ENCODE assay signal across 8 mouse cellular contexts in genomic region chr11:53351224-53351942, GRCm38 (mm10). TPM values are rescaled to one million over a fixed set of nuclear protein-coding genes. Genes with fewer than 3 reads are reported as not detected.
A peak's percentile ranks its signal among the peaks of the same experiment; 100 is the strongest.
DNase-seq lines count a peak whose midpoint lies in the region; ATAC-seq and TF ChIP-seq lines count a peak whose summit lies in the region.

No protein-coding gene starts in this region.

- H3K27ac ChIP-seq in heart, adult 2 months: peak overlapping the region; percentile 98
- H3K27ac ChIP-seq in kidney, adult 2 months (ENCODE audit: insufficient read depth, low read depth, low read length): peak overlapping the region; percentile 95
- H3K27ac ChIP-seq in limb, embryonic 14.5 days (replicated peaks; ENCODE audit: low read depth, low read length): peak overlapping the region; percentile 98
- peak overlapping the region; percentile 98 for H3K27ac ChIP-seq in midbrain, embryonic 15.5 days
- peak overlapping the region; percentile 98 for H3K27ac ChIP-seq in spleen, adult 2 months (ENCODE audit: insufficient read depth, low read length)

- peaks cover 21% of the 10 kb centered on the region for H3K4me1 ChIP-seq in erythroblast, embryonic 14.5 days (ENCODE audit: control insufficient read depth)
- peaks cover 1% of the 10 kb centered on the region; the same call in 1 of the 2 replicates for H3K4me1 ChIP-seq in heart, adult 2 months (ENCODE audit: control insufficient read depth, insufficient read depth, low read length)
- H3K4me1 ChIP-seq in kidney, adult 2 months (ENCODE audit: control insufficient read depth, insufficient read depth, low read length): peaks cover 2% of the 10 kb centered on the region; the same call in 1 of the 2 replicates
- peaks cover 8% of the 10 kb centered on the region for H3K4me1 ChIP-seq in limb, embryonic 14.5 days (ENCODE audit: control insufficient read depth, insufficient read depth, low read length)
- H3K4me1 ChIP-seq in midbrain, embryonic 15.5 days: peaks cover 21% of the 10 kb centered on the region
- H3K4me1 ChIP-seq in spleen, adult 2 months (ENCODE audit: control insufficient read depth, insufficient read depth, insufficient read length): no peaks in the 10 kb centered on the region; the same call in 1 of the 2 replicates

- ATAC-seq in erythroblast, adult 5-6 weeks (replicated peaks; ENCODE audit: low FRiP score, poor library complexity, severe bottlenecking): no peak
- ATAC-seq in limb, embryonic 14.5 days (ENCODE audit: low FRiP score, low read depth): 0 out of 2 replicates have a peak, but pooled peaks have one; percentile 14
- ATAC-seq in midbrain, embryonic 15.5 days (replicated peaks): no peak

- peak overlapping the region; percentile 90 for H3K9ac ChIP-seq in heart, adult 2 months (ENCODE audit: low read depth, low read length)
- H3K9ac ChIP-seq in limb, embryonic 14.5 days (ENCODE audit: low read depth, low read length, severe bottlenecking): peak overlapping the region; percentile 99
- peak overlapping the region; percentile 92 for H3K9ac ChIP-seq in midbrain, embryonic 15.5 days

- TF ChIP-seq CTCF in heart, adult 2 months (IDR thresholded peaks at IDR 0.05): no peak
- no peak for TF ChIP-seq CTCF in kidney, adult 2 months (conservative IDR thresholded peaks at IDR 0.05; ENCODE audit: insufficient read depth, insufficient read length, low read depth, low read length)
- no peak for TF ChIP-seq CTCF in spleen, adult 2 months (IDR thresholded peaks at IDR 0.05; ENCODE audit: extremely low read depth, insufficient read depth, insufficient read length, insufficient replicate concordance)

- H3K27me3 ChIP-seq in erythroblast, embryonic 14.5 days (ENCODE audit: control insufficient read depth): peaks cover 25% of the 10 kb centered on the region
- H3K27me3 ChIP-seq in heart, adult 2 months (ENCODE audit: control insufficient read depth, insufficient read depth, low read length): no peaks in the 10 kb centered on the region
- no peaks in the 10 kb centered on the region for H3K27me3 ChIP-seq in kidney, adult 2 months (replicated peaks; ENCODE audit: control insufficient read depth, insufficient read depth, low read length)
- no peaks in the 10 kb centered on the region for H3K27me3 ChIP-seq in limb, embryonic 14.5 days (ENCODE audit: control insufficient read depth, insufficient read depth, low read length)
- H3K27me3 ChIP-seq in midbrain, embryonic 15.5 days (replicated peaks): peaks cover 3% of the 10 kb centered on the region; the same call in 1 of the 2 replicates
- no peaks in the 10 kb centered on the region for H3K27me3 ChIP-seq in spleen, adult 2 months (ENCODE audit: control insufficient read depth, insufficient read depth, low read length)

- DNase-seq in embryo, embryonic 9.5 days (ENCODE audit: extremely low spot score): peak; percentile 83
- DNase-seq in heart, adult 2 months: peak; percentile 61 to 65
- peak; percentile 59 for DNase-seq in kidney, adult 2 months
- DNase-seq in limb, embryonic 14.5 days (ENCODE audit: low spot score): peak; percentile 64
- peak; percentile 44 to 45 for DNase-seq in spleen, adult 2 months (ENCODE audit: low read depth in 1 of 2, low spot score in 2 of 2)

- peak overlapping the region; percentile 71 for H3K4me2 ChIP-seq in limb, embryonic 14.5 days (replicated peaks; ENCODE audit: low read depth, low read length, severe bottlenecking)
- H3K4me2 ChIP-seq in midbrain, embryonic 15.5 days: peak overlapping the region; percentile 68

- TF ChIP-seq EP300 in heart, adult 2 months (IDR thresholded peaks at IDR 0.05; ENCODE audit: insufficient read depth, low read depth, low read length): no peak

- H3K79me2 ChIP-seq in heart, adult 2 months (replicated peaks; ENCODE audit: control insufficient read depth, insufficient read depth, low read length): peaks cover 1% of the 10 kb centered on the region; the same call in 1 of the 2 replicates

- peak overlapping the region; percentile 92 for H3K4me3 ChIP-seq in erythroblast, embryonic 14.5 days (replicated peaks)
- H3K4me3 ChIP-seq in heart, adult 2 months: peak overlapping the region; percentile 65
- H3K4me3 ChIP-seq in kidney, adult 2 months (ENCODE audit: insufficient read depth, low read depth, low read length): peak overlapping the region; percentile 99
- H3K4me3 ChIP-seq in limb, embryonic 14.5 days (replicated peaks; ENCODE audit: low read length): peak overlapping the region; percentile 100
- peak overlapping the region; percentile 79 for H3K4me3 ChIP-seq in midbrain, embryonic 15.5 days
- peak overlapping the region; percentile 95 for H3K4me3 ChIP-seq in spleen, adult 2 months (ENCODE audit: extremely low read depth, insufficient read depth, insufficient read length)

- TF ChIP-seq POLR2A in heart, adult 2 months (IDR thresholded peaks at IDR 0.05; ENCODE audit: insufficient read depth, low read depth, low read length): no peak
- no peak for TF ChIP-seq POLR2A in kidney, adult 2 months (IDR thresholded peaks at IDR 0.05; ENCODE audit: low read depth, low read length)
- peak; percentile 33; the same call in 1 of the 2 replicates for TF ChIP-seq POLR2A in limb, embryonic 14.5 days (IDR thresholded peaks at IDR 0.05; ENCODE audit: borderline replicate concordance, extremely low read depth, insufficient read depth, insufficient read length)
- no peak for TF ChIP-seq POLR2A in spleen, adult 2 months (IDR thresholded peaks at IDR 0.05; ENCODE audit: low read depth, low read length)

- under 1% methylated on average over 35 of the region's 35 CpGs for WGBS in heart, adult 2 months
- under 1% methylated on average over 35 of the region's 35 CpGs for WGBS in kidney, adult 2 months
- WGBS in limb, embryonic 14.5 days: under 1% methylated on average over 33 of the region's 35 CpGs
- under 1% methylated on average over 35 of the region's 35 CpGs for WGBS in midbrain, embryonic 15.5 days
- 1% methylated on average over 35 of the region's 35 CpGs for WGBS in spleen, adult 2 months

- peaks cover 2% of the 10 kb centered on the region; the same call in 1 of the 2 replicates for H3K36me3 ChIP-seq in erythroblast, embryonic 14.5 days (ENCODE audit: control insufficient read depth)
- H3K36me3 ChIP-seq in heart, adult 2 months (ENCODE audit: control insufficient read depth, insufficient read depth, low read length): peaks cover 14% of the 10 kb centered on the region
- no peaks in the 10 kb centered on the region for H3K36me3 ChIP-seq in kidney, adult 2 months (ENCODE audit: control insufficient read depth, insufficient read depth, low read length)
- H3K36me3 ChIP-seq in limb, embryonic 14.5 days (ENCODE audit: control insufficient read depth, insufficient read depth, low read length): 0 out of 2 replicates have a peak, but pooled peaks cover 3% of the 10 kb centered on the region
- H3K36me3 ChIP-seq in midbrain, embryonic 15.5 days (replicated peaks): no peaks in the 10 kb centered on the region
- H3K36me3 ChIP-seq in spleen, adult 2 months (ENCODE audit: control insufficient read depth, insufficient read depth, low read length): no peaks in the 10 kb centered on the region; the same call in 1 of the 2 replicates

- intact Hi-C loops in heart, adult 2 months (cut with DNase I): loop anchor here (1.0 kb wide), 1 partner anchor 51 kb away; the partner anchor contains the start of gene Hspa4

- no peaks in the 10 kb centered on the region for H3K9me3 ChIP-seq in erythroblast, embryonic 14.5 days (ENCODE audit: control insufficient read depth, low read length)
- no peaks in the 10 kb centered on the region for H3K9me3 ChIP-seq in limb, embryonic 14.5 days (ENCODE audit: control insufficient read depth, low read length)
- H3K9me3 ChIP-seq in midbrain, embryonic 15.5 days: no peaks in the 10 kb centered on the region

RNA-seq across cellular contexts. Expression of gene Aff4, which starts 0.8 kb away (rescaled TPM):
- polyA plus RNA-seq in erythroblast, embryonic 14.5 days (2012): 0.03 and 0.13 TPM in 2 replicates
- total RNA-seq in erythroblast, adult 5-6 weeks (2015; ENCODE audit: low replicate concordance): 32.2 and 50.3 TPM in 2 replicates
- total RNA-seq in erythroblast, adult 5-6 weeks (2017; ENCODE audit: low replicate concordance): 12.0 and 25.4 TPM in 2 replicates
- 10 to 100 TPM; 77.3 to 80.0 TPM for total RNA-seq in heart, adult 2 months (2021)
- polyA plus RNA-seq in heart, adult 2 months (2012; rRNA removed): 13.7 and 29.5 TPM in 2 replicates
- polyA plus RNA-seq in kidney, adult 2 months (2012; rRNA removed): 18.0 and 18.7 TPM in 2 replicates
- polyA plus RNA-seq in limb, embryonic 14.5 days (2012; rRNA removed): 32.7 and 34.3 TPM in 2 replicates
- polyA plus RNA-seq in limb, embryonic 14.5 days (2014; fragmentation: Nextera tagmentation; extraction: Ambion mirVana): 60.6 and 66.3 TPM in 2 replicates
- polyA plus RNA-seq in midbrain, embryonic 15.5 days (2015; fragmentation: Nextera tagmentation; extraction: Ambion mirVana): 54.3 and 72.6 TPM in 2 replicates
- polyA plus RNA-seq in spleen, adult 2 months (2012; rRNA removed): 7.9 and 8.9 TPM in 2 replicates

RNA-seq across cellular contexts. Expression of gene Zcchc10, which starts 26.9 kb away (rescaled TPM):
- polyA plus RNA-seq in erythroblast, embryonic 14.5 days (2012): 0.04 and 0.09 TPM in 2 replicates
- total RNA-seq in erythroblast, adult 5-6 weeks (2015; ENCODE audit: low replicate concordance): 7.9 and 13.6 TPM in 2 replicates
- total RNA-seq in erythroblast, adult 5-6 weeks (2017; ENCODE audit: low replicate concordance): 0.94 and 2.0 TPM in 2 replicates
- 1 to 10 TPM; 5.9 to 7.9 TPM for total RNA-seq in heart, adult 2 months (2021)
- 3.8 and 4.1 TPM in 2 replicates for polyA plus RNA-seq in heart, adult 2 months (2012; rRNA removed)
- polyA plus RNA-seq in kidney, adult 2 months (2012; rRNA removed): 4.9 and 5.0 TPM in 2 replicates
- 15.0 and 15.4 TPM in 2 replicates for polyA plus RNA-seq in limb, embryonic 14.5 days (2012; rRNA removed)
- polyA plus RNA-seq in limb, embryonic 14.5 days (2014; fragmentation: Nextera tagmentation; extraction: Ambion mirVana): 19.4 and 20.4 TPM in 2 replicates
- polyA plus RNA-seq in midbrain, embryonic 15.5 days (2015; fragmentation: Nextera tagmentation; extraction: Ambion mirVana): 12.1 and 13.3 TPM in 2 replicates
- 3.4 and 4.4 TPM in 2 replicates for polyA plus RNA-seq in spleen, adult 2 months (2012; rRNA removed)

RNA-seq across cellular contexts. Expression of gene Hspa4, which starts 51.1 kb away (rescaled TPM):
- 0.89 and 0.97 TPM in 2 replicates for polyA plus RNA-seq in erythroblast, embryonic 14.5 days (2012)
- total RNA-seq in erythroblast, adult 5-6 weeks (2015; ENCODE audit: low replicate concordance): 40.9 and 48.5 TPM in 2 replicates
- 93.7 and 111 TPM in 2 replicates for total RNA-seq in erythroblast, adult 5-6 weeks (2017; ENCODE audit: low replicate concordance)
- 100 to 1,000 TPM; 109 to 126 TPM for total RNA-seq in heart, adult 2 months (2021)
- 19.2 and 39.7 TPM in 2 replicates for polyA plus RNA-seq in heart, adult 2 months (2012; rRNA removed)
- polyA plus RNA-seq in kidney, adult 2 months (2012; rRNA removed): 21.1 and 24.8 TPM in 2 replicates
- polyA plus RNA-seq in limb, embryonic 14.5 days (2012; rRNA removed): 47.8 and 62.6 TPM in 2 replicates
- 78.5 and 79.9 TPM in 2 replicates for polyA plus RNA-seq in limb, embryonic 14.5 days (2014; fragmentation: Nextera tagmentation; extraction: Ambion mirVana)
- 42.0 and 43.2 TPM in 2 replicates for polyA plus RNA-seq in midbrain, embryonic 15.5 days (2015; fragmentation: Nextera tagmentation; extraction: Ambion mirVana)
- 12.7 and 18.7 TPM in 2 replicates for polyA plus RNA-seq in spleen, adult 2 months (2012; rRNA removed)
